ENCODE assay signal across 9 mouse cellular contexts in the genomic region with DNA sequence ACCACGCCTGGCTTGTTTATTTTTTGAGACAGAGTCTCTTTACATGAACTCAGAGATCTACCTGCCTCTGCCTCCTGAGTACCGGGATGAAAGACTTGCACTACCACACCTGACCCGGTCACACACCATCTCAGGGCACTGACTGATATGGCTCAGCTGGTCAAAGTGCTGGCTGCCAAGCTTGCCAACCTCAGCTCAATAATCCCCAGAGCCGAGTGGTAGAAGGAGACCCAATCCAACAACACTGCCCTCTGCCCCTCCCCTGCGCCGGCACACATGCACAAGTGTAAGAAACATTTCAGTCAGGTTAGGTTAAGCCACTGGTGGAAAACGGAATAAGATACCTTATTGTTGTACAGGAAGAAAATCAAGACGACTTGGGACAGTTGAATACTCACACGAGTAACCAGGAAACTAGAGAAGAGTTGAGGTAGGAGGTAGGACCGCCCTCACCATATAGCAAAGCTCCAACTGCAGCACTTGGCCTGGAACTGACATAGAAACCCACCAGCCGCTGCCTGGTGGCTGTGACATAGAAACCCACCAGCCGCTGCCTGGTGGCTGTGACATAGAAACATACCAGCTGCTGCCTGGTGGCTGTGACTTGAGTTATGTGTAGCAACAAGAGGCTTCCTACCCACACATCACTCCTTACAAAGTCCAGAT. TPM values are rescaled to one million over a fixed set of nuclear protein-coding genes. Genes with fewer than 3 reads are reported as not detected.
DNase-seq lines count a peak whose midpoint lies in the region; ATAC-seq and TF ChIP-seq lines count a peak whose summit lies in the region.
"Had no signal": no experiment of that assay in that cellular context is flagged by ENCODE, and none has a peak within 500 bp of the region (broad histone marks: within the 10 kb centered on the region; RNA-seq: fewer than 3 reads in every experiment).

No protein-coding gene starts in this region.

- peak; percentile 47 for DNase-seq in 3134 (ENCODE audit: extremely low read depth, insufficient read length, low spot score)
- DNase-seq in adrenal gland, adult 8-10 months = peak; percentile 20
- peak; percentile 68 for DNase-seq in kidney, postnatal 0 days (ENCODE audit: low spot score)
- no peak for DNase-seq in yolk sac, embryonic 10.5 days (ENCODE audit: low spot score)
- no peak for DNase-seq in right cerebral cortex, postnatal 14 days
- no peak for DNase-seq in urinary bladder, adult 18-20 months (ENCODE audit: low spot score in 2 of 2)

- 75% methylated on average over 12 of the region's 12 CpGs for WGBS in intestine, postnatal 0 days
- 83% methylated on average over 12 of the region's 12 CpGs for WGBS in intestine, embryonic 15.5 days
- WGBS in kidney, postnatal 0 days = 54% methylated on average over 12 of the region's 12 CpGs

- no peak for TF ChIP-seq CTCF in intestine, postnatal 0 days (IDR thresholded peaks at IDR 0.05; ENCODE audit: low read depth)
- TF ChIP-seq CTCF in kidney, postnatal 0 days (IDR thresholded peaks at IDR 0.05; ENCODE audit: low read depth) = no peak

- H3K36me3 ChIP-seq in intestine, postnatal 0 days (ENCODE audit: control insufficient read depth, insufficient read depth) = peaks cover 5% of the 10 kb centered on the region; the same call in 1 of the 2 replicates
- H3K36me3 ChIP-seq in intestine, embryonic 15.5 days = no peaks in the 10 kb centered on the region
- 0 out of 2 replicates have a peak, but pooled peaks cover 4% of the 10 kb centered on the region for H3K36me3 ChIP-seq in kidney, postnatal 0 days (ENCODE audit: insufficient read depth, low read length)

- peak overlapping the region; percentile 9; the same call in 1 of the 2 replicates for H3K27ac ChIP-seq in intestine, postnatal 0 days (ENCODE audit: low read depth, low read length)
- no peak overlapping the region for H3K27ac ChIP-seq in intestine, embryonic 15.5 days
- peak overlapping the region; percentile 44; the same call in 1 of the 2 replicates for H3K27ac ChIP-seq in kidney, postnatal 0 days

- no peak overlapping the region for H3K9ac ChIP-seq in intestine, postnatal 0 days (ENCODE audit: low read depth, low read length)
- H3K9ac ChIP-seq in intestine, embryonic 15.5 days = no peak overlapping the region
- no peak overlapping the region for H3K9ac ChIP-seq in kidney, postnatal 0 days (ENCODE audit: low read depth, low read length)

- no peaks in the 10 kb centered on the region for H3K9me3 ChIP-seq in intestine, postnatal 0 days (ENCODE audit: control insufficient read depth)
- H3K9me3 ChIP-seq in intestine, embryonic 15.5 days = no peaks in the 10 kb centered on the region
- H3K9me3 ChIP-seq in kidney, postnatal 0 days (replicated peaks; ENCODE audit: low read length) = no peaks in the 10 kb centered on the region

- H3K27me3 ChIP-seq in intestine, postnatal 0 days (replicated peaks; ENCODE audit: control insufficient read depth, insufficient read depth, low read length) = no peaks in the 10 kb centered on the region
- no peaks in the 10 kb centered on the region for H3K27me3 ChIP-seq in intestine, embryonic 15.5 days (replicated peaks)
- no peaks in the 10 kb centered on the region for H3K27me3 ChIP-seq in kidney, postnatal 0 days (ENCODE audit: insufficient read depth, low read length)
- H3K27me3 ChIP-seq: CH12.LX had no signal

- peaks cover 7% of the 10 kb centered on the region; the same call in 1 of the 2 replicates for H3K4me1 ChIP-seq in intestine, postnatal 0 days (replicated peaks; ENCODE audit: control insufficient read depth, insufficient read depth, low read length)
- peaks cover 6% of the 10 kb centered on the region; the same call in 1 of the 2 replicates for H3K4me1 ChIP-seq in intestine, embryonic 15.5 days (replicated peaks)
- H3K4me1 ChIP-seq in kidney, postnatal 0 days (replicated peaks; ENCODE audit: insufficient read depth, low read length) = no peaks in the 10 kb centered on the region

- 0 out of 2 replicates have a peak, but pooled peaks have one; percentile 5 for ATAC-seq in intestine, postnatal 0 days
- no peak for ATAC-seq in intestine, embryonic 15.5 days
- ATAC-seq in kidney, postnatal 0 days (replicated peaks; ENCODE audit: low FRiP score, low read depth) = no peak

- H3K4me2 ChIP-seq in intestine, postnatal 0 days (replicated peaks; ENCODE audit: low read depth) = no peak overlapping the region
- H3K4me2 ChIP-seq in intestine, embryonic 15.5 days (replicated peaks) = no peak overlapping the region
- H3K4me2 ChIP-seq in kidney, postnatal 0 days (ENCODE audit: low read length) = no peak overlapping the region

- H3K4me3 ChIP-seq in intestine, postnatal 0 days (ENCODE audit: low read depth, low read length) = no peak overlapping the region
- H3K4me3 ChIP-seq in intestine, embryonic 15.5 days (replicated peaks) = no peak overlapping the region
- no peak overlapping the region for H3K4me3 ChIP-seq in kidney, postnatal 0 days (replicated peaks; ENCODE audit: low read depth, low read length)

RNA-seq across cellular contexts. Expression of gene Frmd8, which starts 40.7 kb away (rescaled TPM):
- 21.7 and 24.0 TPM in 2 replicates for polyA plus RNA-seq in intestine, postnatal 0 days (2015; fragmentation: Nextera tagmentation; extraction: Ambion mirVana)
- 26.9 and 28.0 TPM in 2 replicates for polyA plus RNA-seq in intestine, embryonic 15.5 days (2015; fragmentation: Nextera tagmentation; extraction: Ambion mirVana)
- 10 to 100 TPM; 47.6 to 55.2 (median 53.4) TPM for total RNA-seq in adrenal gland, adult 8-10 months (2022)
- polyA plus RNA-seq in kidney, postnatal 0 days (2015; fragmentation: Nextera tagmentation; extraction: Ambion mirVana) = 31.6 and 35.9 TPM in 2 replicates

RNA-seq across cellular contexts. Expression of gene Slc25a45, which starts 43.2 kb away (rescaled TPM):
- 3.8 and 4.0 TPM in 2 replicates for polyA plus RNA-seq in intestine, postnatal 0 days (2015; fragmentation: Nextera tagmentation; extraction: Ambion mirVana)
- polyA plus RNA-seq in intestine, embryonic 15.5 days (2015; fragmentation: Nextera tagmentation; extraction: Ambion mirVana) = 3.5 and 4.2 TPM in 2 replicates
- total RNA-seq in adrenal gland, adult 8-10 months (2022) = 10 to 100 TPM; 12.8 to 21.7 (median 17.5) TPM
- 19.9 and 24.5 TPM in 2 replicates for polyA plus RNA-seq in kidney, postnatal 0 days (2015; fragmentation: Nextera tagmentation; extraction: Ambion mirVana)

RNA-seq across cellular contexts. Expression of gene Tigd3, which starts 59.6 kb away (rescaled TPM):
- polyA plus RNA-seq in intestine, postnatal 0 days (2015; fragmentation: Nextera tagmentation; extraction: Ambion mirVana) = 1.0 and 1.2 TPM in 2 replicates
- polyA plus RNA-seq in intestine, embryonic 15.5 days (2015; fragmentation: Nextera tagmentation; extraction: Ambion mirVana) = 1.9 and 2.7 TPM in 2 replicates
- 1 to 10 TPM in 3 of 4 experiments, under 1 TPM in 1; 0.93 to 3.5 (median 1.6) TPM for total RNA-seq in adrenal gland, adult 8-10 months (2022)
- 2.9 and 3.6 TPM in 2 replicates for polyA plus RNA-seq in kidney, postnatal 0 days (2015; fragmentation: Nextera tagmentation; extraction: Ambion mirVana)

Comparison
In these comparisons a context has a peak if more than half of its experiments do, and no peak if none do; other contexts are left out.
1. DNase-seq: peak in 3134 (single experiment), adrenal gland, adult 8-10 months (single experiment) and kidney, postnatal 0 days (single experiment); none in yolk sac, embryonic 10.5 days (single experiment), right cerebral cortex, postnatal 14 days (single experiment) and urinary bladder, adult 18-20 months (0 of 2).